In the genomic region with DNA sequence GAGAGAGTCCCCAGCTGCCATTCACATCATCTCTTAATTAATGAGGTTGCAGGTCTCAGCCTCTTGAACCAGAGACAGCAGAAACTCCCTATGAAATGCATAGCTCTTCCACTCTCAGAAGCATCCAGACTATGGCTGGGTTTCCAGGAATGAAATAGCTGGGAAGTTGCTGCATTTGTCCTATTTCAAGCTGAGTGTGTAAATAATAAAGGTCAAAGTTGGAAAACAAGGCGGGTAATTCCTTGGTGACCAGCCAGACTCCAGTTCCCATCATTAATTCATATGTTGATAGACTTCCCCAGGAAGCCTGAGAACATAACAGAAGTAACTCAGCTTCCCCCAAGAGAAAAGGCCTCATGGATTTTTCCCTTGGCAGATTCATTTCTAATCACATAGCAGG, we compare ENCODE assay signal across 13 mouse cellular contexts.
DNase-seq lines count a peak whose midpoint lies in the region; ATAC-seq and TF ChIP-seq lines count a peak whose summit lies in the region.
"Had no signal": no experiment of that assay in that cellular context is flagged by ENCODE, and none has a peak within 500 bp of the region (broad histone marks: within the 10 kb centered on the region; RNA-seq: fewer than 3 reads in every experiment).

No protein-coding gene starts in this region.

- WGBS in liver, postnatal 0 days (ENCODE audit: insufficient replicate concordance): 37% methylated on average over 1 of the region's 1 CpGs
- 52% methylated on average over 1 of the region's 1 CpGs for WGBS in liver, embryonic 11.5 days
- 38% methylated on average over 1 of the region's 1 CpGs for WGBS in kidney, embryonic 14.5 days
- 41% methylated on average over 1 of the region's 1 CpGs for WGBS in forebrain, embryonic 14.5 days

- ATAC-seq in liver, postnatal 0 days: peak; percentile 68
- no peak for ATAC-seq in liver, embryonic 11.5 days (replicated peaks; ENCODE audit: low FRiP score)
- ATAC-seq in kidney, embryonic 14.5 days (ENCODE audit: low FRiP score, low TSS enrichment): peak; percentile 34; the same call in 1 of the 2 replicates
- ATAC-seq in forebrain, embryonic 14.5 days: no peak
- ATAC-seq: forebrain, embryonic 15.5 days had no signal

- no peak overlapping the region for H3K27ac ChIP-seq in liver, postnatal 0 days (ENCODE audit: low read depth)
- H3K27ac ChIP-seq in liver, embryonic 11.5 days (ENCODE audit: low read depth, low read length): no peak overlapping the region
- H3K27ac ChIP-seq in kidney, embryonic 14.5 days (ENCODE audit: low read depth, low read length): no peak overlapping the region; the same call in 1 of the 2 replicates
- H3K27ac ChIP-seq in forebrain, embryonic 14.5 days (ENCODE audit: low read depth, low read length): no peak overlapping the region
- H3K27ac ChIP-seq: forebrain, embryonic 15.5 days; left cerebral cortex, adult 2 months had no signal

- no peaks in the 10 kb centered on the region for H3K36me3 ChIP-seq in liver, postnatal 0 days (replicated peaks; ENCODE audit: insufficient read depth, low read length)
- no peaks in the 10 kb centered on the region for H3K36me3 ChIP-seq in liver, embryonic 11.5 days (ENCODE audit: control insufficient read depth, insufficient read depth, low read length)
- H3K36me3 ChIP-seq in kidney, embryonic 14.5 days (ENCODE audit: control insufficient read depth, insufficient read depth, low read length): no peaks in the 10 kb centered on the region
- H3K36me3 ChIP-seq in forebrain, embryonic 14.5 days (ENCODE audit: control insufficient read depth, insufficient read depth, low read length): no peaks in the 10 kb centered on the region
- H3K36me3 ChIP-seq: forebrain, embryonic 15.5 days had no signal

- H3K4me3 ChIP-seq in liver, postnatal 0 days (ENCODE audit: low read depth, low read length): no peak overlapping the region
- no peak overlapping the region for H3K4me3 ChIP-seq in liver, embryonic 11.5 days (ENCODE audit: low read depth, low read length)
- H3K4me3 ChIP-seq in kidney, embryonic 14.5 days (ENCODE audit: low read length): no peak overlapping the region
- H3K4me3 ChIP-seq in forebrain, embryonic 14.5 days (ENCODE audit: low read depth, low read length): no peak overlapping the region
- H3K4me3 ChIP-seq: forebrain, embryonic 15.5 days; left cerebral cortex, adult 2 months had no signal

- H3K27me3 ChIP-seq in liver, postnatal 0 days (ENCODE audit: insufficient read depth, low read length): no peaks in the 10 kb centered on the region
- H3K27me3 ChIP-seq in liver, embryonic 11.5 days (replicated peaks; ENCODE audit: control insufficient read depth, insufficient read depth, low read length): no peaks in the 10 kb centered on the region
- no peaks in the 10 kb centered on the region for H3K27me3 ChIP-seq in kidney, embryonic 14.5 days (ENCODE audit: control insufficient read depth, insufficient read depth, low read length)
- 0 out of 2 replicates have a peak, but pooled peaks cover 1% of the 10 kb centered on the region for H3K27me3 ChIP-seq in forebrain, embryonic 14.5 days (replicated peaks; ENCODE audit: control insufficient read depth, insufficient read depth, low read length)
- H3K27me3 ChIP-seq: forebrain, embryonic 15.5 days had no signal

- TF ChIP-seq EP300 in liver, postnatal 0 days (IDR thresholded peaks at IDR 0.05; ENCODE audit: low read depth): peak; percentile 38; the same call in 1 of the 2 replicates

- intact Hi-C loops in left cerebral cortex, postnatal 25 days (cut with DNase I): no loop called here

- H3K9me3 ChIP-seq in liver, postnatal 0 days (ENCODE audit: low read length): no peaks in the 10 kb centered on the region
- H3K9me3 ChIP-seq in liver, embryonic 11.5 days (ENCODE audit: control insufficient read depth, low read length): no peaks in the 10 kb centered on the region
- H3K9me3 ChIP-seq in kidney, embryonic 14.5 days (ENCODE audit: control insufficient read depth, low read length): no peaks in the 10 kb centered on the region
- H3K9me3 ChIP-seq in forebrain, embryonic 14.5 days (replicated peaks; ENCODE audit: control insufficient read depth, low read length): no peaks in the 10 kb centered on the region
- H3K9me3 ChIP-seq: forebrain, embryonic 15.5 days had no signal

- DNase-seq in liver, postnatal 0 days: no peak
- no peak for DNase-seq in liver, embryonic 11.5 days (ENCODE audit: low spot score)
- DNase-seq in heart, adult 8-10 months (ENCODE audit: low spot score): peak; percentile 78
- DNase-seq in lung, postnatal 36 days: peak; percentile 72
- no peak for DNase-seq in MN1 (ENCODE audit: low spot score)
- no peak for DNase-seq in left cerebral cortex, postnatal 25 days (ENCODE audit: low spot score in 2 of 2)
- no peak for DNase-seq in forebrain, embryonic 14.5 days (ENCODE audit: low spot score)
- DNase-seq: adrenal gland, adult 8-10 months; cerebellum, postnatal 36 days had no signal

- TF ChIP-seq CTCF in liver, postnatal 0 days (IDR thresholded peaks at IDR 0.05; ENCODE audit: low read depth): no peak

- H3K9ac ChIP-seq in liver, postnatal 0 days (replicated peaks): no peak overlapping the region
- H3K9ac ChIP-seq in liver, embryonic 11.5 days (ENCODE audit: low read depth, low read length): no peak overlapping the region
- no peak overlapping the region for H3K9ac ChIP-seq in kidney, embryonic 14.5 days (ENCODE audit: low read depth, low read length)
- no peak overlapping the region for H3K9ac ChIP-seq in forebrain, embryonic 14.5 days (ENCODE audit: low read length)
- H3K9ac ChIP-seq: forebrain, embryonic 15.5 days; hindbrain, embryonic 14.5 days had no signal

- no peak overlapping the region for H3K4me2 ChIP-seq in liver, postnatal 0 days (ENCODE audit: low read depth, low read length)
- H3K4me2 ChIP-seq in liver, embryonic 11.5 days: no peak overlapping the region
- no peak overlapping the region for H3K4me2 ChIP-seq in kidney, embryonic 14.5 days (replicated peaks; ENCODE audit: low read depth, low read length)
- no peak overlapping the region for H3K4me2 ChIP-seq in forebrain, embryonic 14.5 days (ENCODE audit: low read length)
- H3K4me2 ChIP-seq: forebrain, embryonic 15.5 days; hindbrain, embryonic 14.5 days had no signal

- H3K4me1 ChIP-seq in liver, postnatal 0 days (ENCODE audit: insufficient read depth): no peaks in the 10 kb centered on the region
- H3K4me1 ChIP-seq in liver, embryonic 11.5 days (replicated peaks; ENCODE audit: control insufficient read depth, insufficient read depth, low read length): no peaks in the 10 kb centered on the region
- peaks cover 9% of the 10 kb centered on the region; the same call in 1 of the 2 replicates for H3K4me1 ChIP-seq in kidney, embryonic 14.5 days (ENCODE audit: control insufficient read depth, insufficient read depth, low read length)
- no peaks in the 10 kb centered on the region for H3K4me1 ChIP-seq in forebrain, embryonic 14.5 days (ENCODE audit: control insufficient read depth, insufficient read depth, low read length)

Comparison
In these comparisons a context has a peak if more than half of its experiments do, and no peak if none do; other contexts are left out.
1. ATAC-seq: peak in liver, postnatal 0 days (single experiment) and kidney, embryonic 14.5 days (single experiment); none in liver, embryonic 11.5 days (single experiment) and forebrain, embryonic 14.5 days (single experiment).
2. DNase-seq: peak in heart, adult 8-10 months (single experiment) and lung, postnatal 36 days (single experiment); none in liver, postnatal 0 days (single experiment), liver, embryonic 11.5 days (single experiment), MN1 (single experiment), left cerebral cortex, postnatal 25 days (0 of 2) and forebrain, embryonic 14.5 days (single experiment).